In genomic region chr15:80317841-80318530, GRCm38 (mm10) we compare ENCODE assay signal across 14 mouse cellular contexts. TPM values are rescaled to one million over a fixed set of nuclear protein-coding genes. Genes with fewer than 3 reads are reported as not detected.
DNase-seq lines count a peak whose midpoint lies in the region; ATAC-seq and TF ChIP-seq lines count a peak whose summit lies in the region.
"Had no signal": no experiment of that assay in that cellular context is flagged by ENCODE, and none has a peak within 500 bp of the region (broad histone marks: within the 10 kb centered on the region; RNA-seq: fewer than 3 reads in every experiment).

No protein-coding gene starts in this region.

- no peak overlapping the region for H3K4me3 ChIP-seq in lung, postnatal 0 days (ENCODE audit: low read depth, low read length)
- H3K4me3 ChIP-seq: forebrain, embryonic 13.5 days had no signal

- no peak for TF ChIP-seq CTCF in lung, postnatal 0 days (IDR thresholded peaks at IDR 0.05)

- H3K27me3 ChIP-seq in lung, postnatal 0 days (replicated peaks; ENCODE audit: insufficient read depth, low read length) = no peaks in the 10 kb centered on the region
- H3K27me3 ChIP-seq: forebrain, embryonic 13.5 days had no signal

- peak; percentile 49 to 65 for DNase-seq in cerebellum, postnatal 25 days
- peak; percentile 30 for DNase-seq in lung, postnatal 36 days
- no peak for DNase-seq in lung, postnatal 0 days (ENCODE audit: low spot score)
- DNase-seq in NIH3T3 (ENCODE audit: low read depth) = peak; percentile 66
- no peak for DNase-seq in embryo, embryonic 9.5 days (ENCODE audit: extremely low spot score)
- DNase-seq in ovary, postnatal 36 days (ENCODE audit: low spot score) = no peak
- DNase-seq: liver; lung, postnatal 4 days had no signal

- H3K4me2 ChIP-seq in lung, postnatal 0 days (replicated peaks; ENCODE audit: low read depth, low read length) = no peak overlapping the region
- H3K4me2 ChIP-seq: forebrain, embryonic 13.5 days had no signal

- no peaks in the 10 kb centered on the region for H3K36me3 ChIP-seq in lung, postnatal 0 days (ENCODE audit: insufficient read depth, low read length)

- no peaks in the 10 kb centered on the region for H3K4me1 ChIP-seq in lung, postnatal 0 days (ENCODE audit: insufficient read depth, low read depth, low read length)

- no peaks in the 10 kb centered on the region for H3K9me3 ChIP-seq in lung, postnatal 0 days (ENCODE audit: low read length)
- H3K9me3 ChIP-seq: forebrain, embryonic 13.5 days had no signal

- no peak overlapping the region for H3K9ac ChIP-seq in lung, postnatal 0 days (replicated peaks; ENCODE audit: low read depth)

- no peak overlapping the region for H3K27ac ChIP-seq in lung, postnatal 0 days (ENCODE audit: low read length)
- H3K27ac ChIP-seq: forebrain, embryonic 13.5 days had no signal

- no peak for TF ChIP-seq EP300 in lung, postnatal 0 days (IDR thresholded peaks at IDR 0.05)

- no peak for ATAC-seq in cerebellum, adult (ENCODE audit: insufficient number of reproducible peaks, low FRiP score, low TSS enrichment)
- no peak for ATAC-seq in lung, postnatal 0 days
- ATAC-seq in megakaryocyte-erythroid progenitor cell, adult 5-6 weeks (replicated peaks; ENCODE audit: low FRiP score, low TSS enrichment, poor library complexity, severe bottlenecking) = peak; percentile 66

- 39% methylated on average over 8 of the region's 8 CpGs for WGBS in lung, postnatal 0 days

RNA-seq across cellular contexts. Expression of gene Cacna1i, which starts 30.9 kb away (rescaled TPM):
- polyA plus RNA-seq in lung, postnatal 0 days (2015; fragmentation: Nextera tagmentation; extraction: Ambion mirVana) = not detected in 2 replicates
- not detected in 2 replicates for total RNA-seq in megakaryocyte-erythroid progenitor cell, adult 5-6 weeks (2014; fragmentation: Nextera tagmentation)
- not detected in 2 replicates for total RNA-seq in megakaryocyte-erythroid progenitor cell, adult 5-6 weeks (2017)
- polyA plus RNA-seq: heart, postnatal 0 days; intestine, embryonic 14.5 days; stomach, embryonic 14.5 days had no signal

RNA-seq across cellular contexts. Expression of gene Rps19bp1, which starts 53.9 kb away (rescaled TPM):
- 34.7 and 36.1 TPM in 2 replicates for polyA plus RNA-seq in lung, postnatal 0 days (2015; fragmentation: Nextera tagmentation; extraction: Ambion mirVana)
- 51.6 and 54.4 TPM in 2 replicates for total RNA-seq in megakaryocyte-erythroid progenitor cell, adult 5-6 weeks (2014; fragmentation: Nextera tagmentation)
- 28.7 and 36.3 TPM in 2 replicates for total RNA-seq in megakaryocyte-erythroid progenitor cell, adult 5-6 weeks (2017)

Comparison
In these comparisons a context has a peak if more than half of its experiments do, and no peak if none do; other contexts are left out.
1. DNase-seq: peak in cerebellum, postnatal 25 days (2 of 2), lung, postnatal 36 days (single experiment) and NIH3T3 (single experiment); none in lung, postnatal 0 days (single experiment), embryo, embryonic 9.5 days (single experiment) and ovary, postnatal 36 days (single experiment).